Mouse (Mus musculus) liver, postnatal 0 days (tissue): ENCODE measurements around the gene Zfp810.

Experiments
- CTCF ChIP-seq: sonication (generic); IDR thresholded peaks from 2 replicates; pipeline ENCODE4 v1.5.1; 2016; ENCODE audit warnings: antibody characterized with exemption, low read depth
- EP300 ChIP-seq: IDR thresholded peaks from 2 replicates; pipeline ENCODE4 v1.6.1; 2016; ENCODE audit warnings: antibody characterized with exemption, low read depth, mild to moderate bottlenecking

- TF ChIP-seq CTCF (no peak), EP300 (no peak)
These were observed 32.9 kb upstream of the Zfp810 start for GRCm38 (mm10) chr9:22340331-22340730.
